Mouse (Mus musculus) testis, adult 2 months (tissue): ENCODE measurements around the gene Klhdc7a. TPM values are rescaled to one million over a fixed set of nuclear protein-coding genes. Genes with fewer than 3 reads are reported as not detected.

Experiments used
- H3K27ac ChIP-seq: fragments of 200-500 bp; 2 replicates; pipeline ENCODE4 v1.5.1; 2012; ENCODE audit warnings: low read depth, low read length; ENCODE audit not compliant: control insufficient read depth, insufficient read depth
- H3K27me3 ChIP-seq: fragments of 200-500 bp; 2 replicates; pipeline ENCODE4 v1.6.1; 2012; ENCODE audit warnings: mild to moderate bottlenecking, low read length, moderate library complexity; ENCODE audit not compliant: control insufficient read depth, insufficient read depth
- H3K36me3 ChIP-seq: fragments of 200-500 bp; 2 replicates; pipeline ENCODE4 v1.6.1; 2012; ENCODE audit warnings: mild to moderate bottlenecking, low read length; ENCODE audit not compliant: control insufficient read depth, insufficient read depth
- H3K4me1 ChIP-seq: fragments of 200-500 bp; 2 replicates; pipeline ENCODE4 v1.6.1; 2012; ENCODE audit warnings: low read length; ENCODE audit not compliant: control insufficient read depth, insufficient read depth
- H3K4me3 ChIP-seq: fragments of 200-500 bp; 2 replicates; pipeline ENCODE4 v1.5.1; 2012; ENCODE audit warnings: low read depth, mild to moderate bottlenecking, low read length, moderate library complexity, mixed read lengths; ENCODE audit not compliant: control insufficient read depth
- CTCF ChIP-seq: fragments of 200-500 bp; IDR thresholded peaks from 2 replicates; pipeline ENCODE4 v1.5.1; 2012; ENCODE audit warnings: low read depth, mild to moderate bottlenecking, inconsistent platforms, low read length, moderate library complexity; ENCODE audit not compliant: control insufficient read depth, insufficient read depth, insufficient replicate concordance
- POLR2A ChIP-seq: fragments of 200-500 bp; IDR thresholded peaks from 2 replicates; pipeline ENCODE4 v1.6.1; 2012; ENCODE audit warnings: low read depth, mild to moderate bottlenecking, inconsistent platforms, low read length, moderate library complexity; ENCODE audit not compliant: control insufficient read depth
- polyA plus RNA-seq: library from polyadenylated mRNA; depleted of rRNA; stranded (reverse); fragments of >200 nt; gene quantifications from 2 replicates; pipeline ENCODE4 v1.2.3, GENCODE M21; 2012; rRNA removed

The Klhdc7a gene
- polyA plus RNA-seq, result 0.66 and 0.70 TPM in 2 replicates

GRCm38 (mm10) chr4:139967922-139968321, at the start of gene Klhdc7a:
Gene Klhdc7a (minus strand): TSS chr4:139968026.
- H3K4me1 ChIP-seq, result peaks cover 8% of the 10 kb centered on the region
- H3K36me3 ChIP-seq, result no peaks in the 10 kb centered on the region
- TF ChIP-seq CTCF (no peak), POLR2A (no peak)
- H3K27me3 ChIP-seq, result no peaks in the 10 kb centered on the region
- peak within 1 kb of the TSS; percentile 5; the same call in 1 of the 2 replicates for H3K4me3 ChIP-seq
- H3K27ac ChIP-seq, result peak within 1 kb of the TSS; percentile 69

- Histone ChIP-seq H3K27ac (no peak overlapping the region), H3K4me1 (no peaks in the 10 kb centered on the region), H3K36me3 (no peaks in the 10 kb centered on the region), H3K4me3 (no peak overlapping the region), H3K27me3 (no peaks in the 10 kb centered on the region)
- TF ChIP-seq CTCF (no peak), POLR2A (no peak)
Observed at GRCm38 (mm10) chr4:140015916-140016315, 48.1 kb upstream of the Klhdc7a start.

- Histone ChIP-seq H3K27me3 (no peaks in the 10 kb centered on the region), H3K4me3 (no peak overlapping the region), H3K27ac (no peak overlapping the region), H3K4me1 (no peaks in the 10 kb centered on the region), H3K36me3 (no peaks in the 10 kb centered on the region)
- TF ChIP-seq POLR2A (no peak), CTCF (no peak)
Observed at GRCm38 (mm10) chr4:140010728-140011470, 43.1 kb upstream of the Klhdc7a start.

GRCm38 (mm10) chr4:140004932-140005331, 37.1 kb upstream of the Klhdc7a start:
- H3K36me3 ChIP-seq, result no peaks in the 10 kb centered on the region
- H3K4me1 ChIP-seq, result peaks cover 2% of the 10 kb centered on the region; the same call in 1 of the 2 replicates
- TF ChIP-seq POLR2A (no peak), CTCF (no peak)
- H3K27ac ChIP-seq, result no peak overlapping the region
- 0 out of 2 replicates have a peak, but pooled peaks cover 2% of the 10 kb centered on the region for H3K27me3 ChIP-seq
- no peak overlapping the region for H3K4me3 ChIP-seq

GRCm38 (mm10) chr4:140004170-140004569, 36.3 kb upstream of the Klhdc7a start:
- no peak overlapping the region for H3K27ac ChIP-seq
- 0 out of 2 replicates have a peak, but pooled peaks cover 2% of the 10 kb centered on the region for H3K27me3 ChIP-seq
- no peak overlapping the region; the same call in 1 of the 2 replicates for H3K4me3 ChIP-seq
- H3K36me3 ChIP-seq, result no peaks in the 10 kb centered on the region
- TF ChIP-seq POLR2A, result no peak
- no peak for TF ChIP-seq CTCF
- H3K4me1 ChIP-seq, result peaks cover 2% of the 10 kb centered on the region; the same call in 1 of the 2 replicates

GRCm38 (mm10) chr4:140002069-140002468, 34.2 kb upstream of the Klhdc7a start:
- Histone ChIP-seq H3K27me3 (0 out of 2 replicates have a peak, but pooled peaks cover 2% of the 10 kb centered on the region), H3K36me3 (no peaks in the 10 kb centered on the region), H3K27ac (no peak overlapping the region), H3K4me1 (peaks cover 2% of the 10 kb centered on the region; the same call in 1 of the 2 replicates), H3K4me3 (no peak overlapping the region)
- TF ChIP-seq POLR2A (no peak), CTCF (no peak)

GRCm38 (mm10) chr4:140000911-140001310, 33.1 kb upstream of the Klhdc7a start:
- Histone ChIP-seq H3K27ac (no peak overlapping the region), H3K36me3 (no peaks in the 10 kb centered on the region), H3K4me3 (no peak overlapping the region), H3K4me1 (peaks cover 2% of the 10 kb centered on the region; the same call in 1 of the 2 replicates), H3K27me3 (0 out of 2 replicates have a peak, but pooled peaks cover 2% of the 10 kb centered on the region)
- TF ChIP-seq CTCF (no peak), POLR2A (no peak)

GRCm38 (mm10) chr4:139999033-139999432, 31.2 kb upstream of the Klhdc7a start:
- Histone ChIP-seq H3K4me1 (no peaks in the 10 kb centered on the region), H3K27me3 (no peaks in the 10 kb centered on the region), H3K27ac (no peak overlapping the region), H3K36me3 (no peaks in the 10 kb centered on the region), H3K4me3 (no peak overlapping the region)
- TF ChIP-seq CTCF (no peak), POLR2A (no peak)
